Mouse (Mus musculus) telencephalon, adult 2 months (tissue): Measurements from ENCODE around the gene Topbp1.
"Not testable (repeated sequence)": the region's sequence is repeated elsewhere in the genome, so short reads cannot be mapped to it uniquely, and the experiment has no call there.

ENCODE experiments used
- DNase-seq: peaks from one replicate; pipeline ENCODE4 v3.0.0-alpha.2; 2011; ENCODE audit warnings: low read depth, low spot score

Gene Topbp1

GRCm38 (mm10) chr9:103348791-103349190 is 43.8 kb downstream of the Topbp1 start:
- DNase-seq = no peak

GRCm38 (mm10) chr9:103353500-103354260 is 48.7 kb downstream of the Topbp1 start:
- not testable (repeated sequence) for DNase-seq

- DNase-seq = no peak
These were observed 52.9 kb downstream of the Topbp1 start for GRCm38 (mm10) chr9:103357893-103358292.

- peak; percentile 29 for DNase-seq
These were observed 53.5 kb downstream of the Topbp1 start for GRCm38 (mm10) chr9:103358545-103358944.

- DNase-seq = no peak
These were observed 55.6 kb downstream of the Topbp1 start for GRCm38 (mm10) chr9:103360642-103361041.

GRCm38 (mm10) chr9:103363088-103363487 is 58.1 kb downstream of the Topbp1 start:
- DNase-seq = no peak

- no peak for DNase-seq
These were observed 58.9 kb downstream of the Topbp1 start for GRCm38 (mm10) chr9:103363730-103364417.

GRCm38 (mm10) chr9:103364601-103365289 is 59.7 kb downstream of the Topbp1 start:
- no peak for DNase-seq

GRCm38 (mm10) chr9:103365290-103366247 is 60.6 kb downstream of the Topbp1 start, which contains the start of gene Cdv3:
Gene Cdv3 (minus strand): TSS chr9:103365840.
- peak; percentile 100 for DNase-seq

GRCm38 (mm10) chr9:103366356-103366755 is 61.3 kb downstream of the Topbp1 start:
- no peak for DNase-seq

- no peak for DNase-seq
These were observed 64.9 kb downstream of the Topbp1 start for GRCm38 (mm10) chr9:103369951-103370350.

GRCm38 (mm10) chr9:103372271-103373010 is 67.4 kb downstream of the Topbp1 start:
- DNase-seq = no peak

GRCm38 (mm10) chr9:103376346-103377320 is 71.6 kb downstream of the Topbp1 start:
- DNase-seq = no peak

- no peak for DNase-seq
These were observed 73.7 kb downstream of the Topbp1 start for GRCm38 (mm10) chr9:103378686-103379085.

GRCm38 (mm10) chr9:103379199-103379598 is 74.2 kb downstream of the Topbp1 start:
- no peak for DNase-seq

- no peak for DNase-seq
These were observed 75.6 kb downstream of the Topbp1 start for GRCm38 (mm10) chr9:103380566-103380965.

GRCm38 (mm10) chr9:103382989-103383388 is 78.0 kb downstream of the Topbp1 start:
- DNase-seq = no peak

GRCm38 (mm10) chr9:103383576-103383975 is 78.6 kb downstream of the Topbp1 start:
- no peak for DNase-seq

GRCm38 (mm10) chr9:103384141-103384796 is 79.3 kb downstream of the Topbp1 start:
- no peak for DNase-seq
